Mouse (Mus musculus) c-Kit-positive CD71-positive TER-119-negative erythroid progenitor cells, embryonic 14.5 days (primary cell): ENCODE data around the gene Tanc1.
"Not testable (repeated sequence)": the region's sequence is repeated elsewhere in the genome, so short reads cannot be mapped to it uniquely, and the experiment has no call there.

ENCODE experiments used
- DNase-seq: peaks from one replicate; pipeline ENCODE4 v3.0.0-alpha.2; 2013; ENCODE audit warnings: low read depth

Tanc1 gene

GRCm38 (mm10) chr2:59611831-59612732 lies at the start of gene Tanc1:
Gene Tanc1, plus strand, starts transcription at chr2:59612042.
- DNase-seq = peak; percentile 40

GRCm38 (mm10) chr2:59562215-59562614 lies 49.6 kb upstream of the Tanc1 start:
- no peak for DNase-seq

GRCm38 (mm10) chr2:59562696-59563095 lies 49.1 kb upstream of the Tanc1 start:
- no peak for DNase-seq

GRCm38 (mm10) chr2:59564029-59564611 lies 47.7 kb upstream of the Tanc1 start:
- not testable (repeated sequence) for DNase-seq

GRCm38 (mm10) chr2:59564947-59565346 lies 46.9 kb upstream of the Tanc1 start:
- no peak for DNase-seq

- no peak for DNase-seq
Measured at GRCm38 (mm10) chr2:59580939-59581338, 30.9 kb upstream of the Tanc1 start.

- DNase-seq = no peak
Measured at GRCm38 (mm10) chr2:59583961-59584360, 27.9 kb upstream of the Tanc1 start.

- no peak for DNase-seq
Measured at GRCm38 (mm10) chr2:59587387-59588095, 24.3 kb upstream of the Tanc1 start.

- DNase-seq = no peak
Measured at GRCm38 (mm10) chr2:59588096-59588405, 23.8 kb upstream of the Tanc1 start.

- DNase-seq = no peak
Measured at GRCm38 (mm10) chr2:59593341-59593902, 18.4 kb upstream of the Tanc1 start.

GRCm38 (mm10) chr2:59594095-59594494 lies 17.7 kb upstream of the Tanc1 start:
- DNase-seq = no peak

GRCm38 (mm10) chr2:59596545-59596944 lies 15.3 kb upstream of the Tanc1 start:
- no peak for DNase-seq

- no peak for DNase-seq
Measured at GRCm38 (mm10) chr2:59598286-59598685, 13.6 kb upstream of the Tanc1 start.

- DNase-seq = no peak
Measured at GRCm38 (mm10) chr2:59598894-59599293, 12.9 kb upstream of the Tanc1 start.

GRCm38 (mm10) chr2:59599338-59600111 lies 12.3 kb upstream of the Tanc1 start:
- DNase-seq = no peak

GRCm38 (mm10) chr2:59600123-59600840 lies 11.6 kb upstream of the Tanc1 start:
- no peak for DNase-seq

- no peak for DNase-seq
Measured at GRCm38 (mm10) chr2:59600980-59601379, 10.9 kb upstream of the Tanc1 start.

- no peak for DNase-seq
Measured at GRCm38 (mm10) chr2:59601452-59601851, 10.4 kb upstream of the Tanc1 start.

GRCm38 (mm10) chr2:59608958-59609357 lies 2.9 kb upstream of the Tanc1 start:
- no peak for DNase-seq

GRCm38 (mm10) chr2:59611216-59611810 lies 529 bp upstream of the Tanc1 start:
- DNase-seq = no peak
